Mouse (Mus musculus) forebrain, embryonic 16.5 days (tissue): Measurements from ENCODE around the gene Asic1. TPM values are rescaled to one million over a fixed set of nuclear protein-coding genes. Genes with fewer than 3 reads are reported as not detected.

Source experiments
- polyA plus RNA-seq: library from polyadenylated mRNA; unstranded; fragments of >200 nt; fragmentation: Nextera tagmentation; extraction: Ambion mirVana; gene quantifications from 2 replicates; pipeline ENCODE4 v1.2.1, GENCODE M21; 2015

Gene Asic1
- polyA plus RNA-seq, 1 experiment from 2014 or later: 37.4 TPM

Other genes starting within 250 kb of the Asic1 start
- 12.5 and 12.7 TPM in 2 replicates for gene Nckap5l, start 212.6 kb upstream of the Asic1 start, polyA plus RNA-seq
- gene Bcdin3d, start 195.6 kb upstream of the Asic1 start, polyA plus RNA-seq: 23.5 and 24.4 TPM in 2 replicates
- 20.8 and 29.8 TPM in 2 replicates for gene Faim2, start 142.2 kb upstream of the Asic1 start, polyA plus RNA-seq
- gene Aqp2, start 91.3 kb upstream of the Asic1 start, polyA plus RNA-seq: 0.17 TPM in 1 of 2 replicates, not detected in the other
- gene Aqp5, start 79.6 kb upstream of the Asic1 start, polyA plus RNA-seq: 0.40 and 0.86 TPM in 2 replicates
- not detected in 2 replicates for gene Aqp6, start 69.0 kb upstream of the Asic1 start, polyA plus RNA-seq
- gene Racgap1, start 18.7 kb upstream of the Asic1 start, polyA plus RNA-seq: 94.4 and 113 TPM in 2 replicates
- 111 and 116 TPM in 2 replicates for gene Smarcd1, start 31.8 kb downstream of the Asic1 start, polyA plus RNA-seq
- gene Gm17349, start 35.1 kb downstream of the Asic1 start, polyA plus RNA-seq: not detected in 2 replicates
- gene Gpd1, start 47.1 kb downstream of the Asic1 start, polyA plus RNA-seq: 2.4 and 2.9 TPM in 2 replicates
- 151 and 164 TPM in 2 replicates for gene Cox14, start 55.2 kb downstream of the Asic1 start, polyA plus RNA-seq
- 74.7 and 77.9 TPM in 2 replicates for gene Cers5, start 102.5 kb downstream of the Asic1 start, polyA plus RNA-seq
- gene Lima1, start 205.1 kb downstream of the Asic1 start, polyA plus RNA-seq: 38.0 and 43.5 TPM in 2 replicates